9 mouse cellular contexts compared by ENCODE assay signal in genomic region chr14:34453648-34454047, GRCm38 (mm10). TPM values are rescaled to one million over a fixed set of nuclear protein-coding genes. Genes with fewer than 3 reads are reported as not detected.
A peak's percentile ranks its signal among the peaks of the same experiment; 100 is the strongest.
DNase-seq lines count a peak whose midpoint lies in the region; ATAC-seq and TF ChIP-seq lines count a peak whose summit lies in the region.
"Had no signal": no experiment of that assay in that cellular context is flagged by ENCODE, and none has a peak within 500 bp of the region (broad histone marks: within the 10 kb centered on the region; RNA-seq: fewer than 3 reads in every experiment).

No protein-coding gene starts in this region.

- H3K27me3 ChIP-seq in lung, embryonic 14.5 days (ENCODE audit: insufficient read depth, low read length): no peaks in the 10 kb centered on the region
- no peaks in the 10 kb centered on the region for H3K27me3 ChIP-seq in lung, postnatal 0 days (replicated peaks; ENCODE audit: insufficient read depth, low read length)
- no peaks in the 10 kb centered on the region for H3K27me3 ChIP-seq in forebrain, embryonic 12.5 days
- H3K27me3 ChIP-seq in limb, embryonic 15.5 days: no peaks in the 10 kb centered on the region
- no peaks in the 10 kb centered on the region for H3K27me3 ChIP-seq in thymus, adult 2 months (ENCODE audit: control insufficient read depth, insufficient read depth, low read length)

- H3K27ac ChIP-seq in lung, embryonic 14.5 days (ENCODE audit: low read depth): peak overlapping the region; percentile 39; the same call in 1 of the 2 replicates
- H3K27ac ChIP-seq in lung, postnatal 0 days (ENCODE audit: low read length): no peak overlapping the region
- H3K27ac ChIP-seq in forebrain, embryonic 12.5 days: peak overlapping the region; percentile 81
- H3K27ac ChIP-seq in limb, embryonic 15.5 days: peak overlapping the region; percentile 82
- H3K27ac ChIP-seq in thymus, adult 2 months (ENCODE audit: control insufficient read depth, insufficient read depth, low read length): no peak overlapping the region
- H3K27ac ChIP-seq: liver, embryonic 14.5 days had no signal

- TF ChIP-seq POLR2A in thymus, adult 2 months (IDR thresholded peaks at IDR 0.05; ENCODE audit: control insufficient read depth, extremely low read depth, insufficient read depth, low read length, poor library complexity): no peak

- 0 out of 2 replicates have a peak, but pooled peaks cover 4% of the 10 kb centered on the region for H3K36me3 ChIP-seq in lung, embryonic 14.5 days (ENCODE audit: insufficient read depth)
- H3K36me3 ChIP-seq in lung, postnatal 0 days (ENCODE audit: insufficient read depth, low read length): no peaks in the 10 kb centered on the region
- no peaks in the 10 kb centered on the region for H3K36me3 ChIP-seq in forebrain, embryonic 12.5 days (replicated peaks)
- 0 out of 2 replicates have a peak, but pooled peaks cover 3% of the 10 kb centered on the region for H3K36me3 ChIP-seq in limb, embryonic 15.5 days
- no peaks in the 10 kb centered on the region for H3K36me3 ChIP-seq in thymus, adult 2 months (ENCODE audit: control insufficient read depth, insufficient read depth, low read length)

- no peak for ATAC-seq in lung, embryonic 14.5 days (ENCODE audit: insufficient read depth)
- no peak for ATAC-seq in lung, postnatal 0 days
- peak; percentile 76; the same call in 1 of the 2 replicates for ATAC-seq in forebrain, embryonic 12.5 days (ENCODE audit: low FRiP score)
- 0 out of 2 replicates have a peak, but pooled peaks have one; percentile 14 for ATAC-seq in limb, embryonic 15.5 days (ENCODE audit: insufficient number of reproducible peaks, low FRiP score, low TSS enrichment, low read depth)
- ATAC-seq in megakaryocyte progenitor cell, adult 5-6 weeks (replicated peaks; ENCODE audit: poor library complexity): no peak

- no peaks in the 10 kb centered on the region for H3K4me1 ChIP-seq in lung, embryonic 14.5 days (ENCODE audit: insufficient read depth)
- no peaks in the 10 kb centered on the region for H3K4me1 ChIP-seq in lung, postnatal 0 days (ENCODE audit: insufficient read depth, low read depth, low read length)
- peaks cover 25% of the 10 kb centered on the region for H3K4me1 ChIP-seq in forebrain, embryonic 12.5 days
- peaks cover 11% of the 10 kb centered on the region for H3K4me1 ChIP-seq in limb, embryonic 15.5 days
- H3K4me1 ChIP-seq in thymus, adult 2 months (replicated peaks; ENCODE audit: control insufficient read depth, insufficient read depth, low read length): no peaks in the 10 kb centered on the region

- TF ChIP-seq CTCF in lung, embryonic 14.5 days (IDR thresholded peaks at IDR 0.05; ENCODE audit: low read depth): no peak
- no peak for TF ChIP-seq CTCF in lung, postnatal 0 days (IDR thresholded peaks at IDR 0.05)
- TF ChIP-seq CTCF in thymus, adult 2 months (IDR thresholded peaks at IDR 0.05; ENCODE audit: borderline replicate concordance, control insufficient read depth, extremely low read depth, insufficient read depth, low read length, poor library complexity): no peak

- H3K9ac ChIP-seq in lung, embryonic 14.5 days: no peak overlapping the region
- no peak overlapping the region for H3K9ac ChIP-seq in lung, postnatal 0 days (replicated peaks; ENCODE audit: low read depth)
- no peak overlapping the region for H3K9ac ChIP-seq in forebrain, embryonic 12.5 days
- no peak overlapping the region for H3K9ac ChIP-seq in limb, embryonic 15.5 days
- H3K9ac ChIP-seq: liver, embryonic 14.5 days had no signal

- H3K4me2 ChIP-seq in lung, embryonic 14.5 days: no peak overlapping the region
- H3K4me2 ChIP-seq in lung, postnatal 0 days (replicated peaks; ENCODE audit: low read depth, low read length): no peak overlapping the region
- peak overlapping the region; percentile 21; the same call in 1 of the 2 replicates for H3K4me2 ChIP-seq in forebrain, embryonic 12.5 days
- H3K4me2 ChIP-seq in limb, embryonic 15.5 days: peak overlapping the region; percentile 22; the same call in 1 of the 2 replicates

- no peak for DNase-seq in lung, embryonic 14.5 days
- DNase-seq in lung, postnatal 0 days (ENCODE audit: low spot score): no peak
- no peak for DNase-seq in thymus, adult 2 months
- DNase-seq in left cerebral cortex, adult 8-10 months (ENCODE audit: low spot score in 2 of 2): no peak
- DNase-seq: cerebellum, adult 18-20 months had no signal

- no peak for TF ChIP-seq EP300 in lung, postnatal 0 days (IDR thresholded peaks at IDR 0.05)

- H3K9me3 ChIP-seq in lung, embryonic 14.5 days (ENCODE audit: low read depth, low read length): no peaks in the 10 kb centered on the region
- H3K9me3 ChIP-seq in lung, postnatal 0 days (ENCODE audit: low read length): no peaks in the 10 kb centered on the region
- no peaks in the 10 kb centered on the region for H3K9me3 ChIP-seq in forebrain, embryonic 12.5 days
- H3K9me3 ChIP-seq in limb, embryonic 15.5 days: no peaks in the 10 kb centered on the region

- 38% methylated on average over 6 of the region's 6 CpGs for WGBS in lung, embryonic 14.5 days
- 37% methylated on average over 6 of the region's 6 CpGs for WGBS in lung, postnatal 0 days
- 7% methylated on average over 6 of the region's 6 CpGs for WGBS in forebrain, embryonic 12.5 days
- 13% methylated on average over 6 of the region's 6 CpGs for WGBS in limb, embryonic 15.5 days
- WGBS in thymus, adult 2 months: 61% methylated on average over 6 of the region's 6 CpGs

- H3K4me3 ChIP-seq in lung, embryonic 14.5 days (ENCODE audit: low read depth, low read length): no peak overlapping the region
- H3K4me3 ChIP-seq in lung, postnatal 0 days (ENCODE audit: low read depth, low read length): no peak overlapping the region
- H3K4me3 ChIP-seq in forebrain, embryonic 12.5 days (replicated peaks): no peak overlapping the region
- no peak overlapping the region for H3K4me3 ChIP-seq in limb, embryonic 15.5 days
- H3K4me3 ChIP-seq in thymus, adult 2 months (ENCODE audit: control insufficient read depth, insufficient read depth, low read length): no peak overlapping the region

RNA-seq across cellular contexts. Expression of gene Bmpr1a, which starts 49.5 kb away (rescaled TPM):
- polyA plus RNA-seq in lung, embryonic 14.5 days (2014; fragmentation: Nextera tagmentation; extraction: Ambion mirVana): 51.1 and 52.7 TPM in 2 replicates
- polyA plus RNA-seq in lung, postnatal 0 days (2015; fragmentation: Nextera tagmentation; extraction: Ambion mirVana): 19.6 and 20.8 TPM in 2 replicates
- polyA plus RNA-seq in forebrain, embryonic 12.5 days (2016; fragmentation: Nextera tagmentation; extraction: Ambion mirVana): 47.5 and 49.5 TPM in 2 replicates
- polyA plus RNA-seq in limb, embryonic 15.5 days (2015; fragmentation: Nextera tagmentation; extraction: Ambion mirVana): 44.1 and 54.8 TPM in 2 replicates
- polyA plus RNA-seq in thymus, adult 2 months (2012; rRNA removed): 2.0 and 3.1 TPM in 2 replicates
- total RNA-seq in left cerebral cortex, adult 8-10 months (2022): 10 to 100 TPM; 35.7 to 41.7 (median 40.4) TPM
- 0.39 and 0.68 TPM in 2 replicates for total RNA-seq in megakaryocyte progenitor cell, adult 5-6 weeks (2015)
- 0.25 and 0.41 TPM in 2 replicates for total RNA-seq in megakaryocyte progenitor cell, adult 5-6 weeks (2017)

Comparison
In these comparisons a context has a peak if more than half of its experiments do, and no peak if none do; other contexts are left out.
1. H3K27ac ChIP-seq: peak in lung, embryonic 14.5 days (single experiment), forebrain, embryonic 12.5 days (single experiment) and limb, embryonic 15.5 days (single experiment); none in lung, postnatal 0 days (single experiment) and thymus, adult 2 months (single experiment).
2. ATAC-seq: peak in forebrain, embryonic 12.5 days (single experiment) and limb, embryonic 15.5 days (single experiment); none in lung, embryonic 14.5 days (single experiment), lung, postnatal 0 days (single experiment) and megakaryocyte progenitor cell, adult 5-6 weeks (single experiment).
3. H3K4me2 ChIP-seq: peak in forebrain, embryonic 12.5 days (single experiment) and limb, embryonic 15.5 days (single experiment); none in lung, embryonic 14.5 days (single experiment) and lung, postnatal 0 days (single experiment).